Mouse (Mus musculus) spleen, postnatal 0 days (tissue): Measurements from ENCODE around the gene Zfp287. TPM values are rescaled to one million over a fixed set of nuclear protein-coding genes. Genes with fewer than 3 reads are reported as not detected.

Source experiments
- polyA plus RNA-seq: library from polyadenylated mRNA; unstranded; fragments of >200 nt; fragmentation: Nextera tagmentation; extraction: Ambion mirVana; gene quantifications from 2 replicates; pipeline ENCODE4 v1.2.1, GENCODE M21; 2015

The Zfp287 gene
- 1.5 and 1.7 TPM in 2 replicates for polyA plus RNA-seq

DNA sequence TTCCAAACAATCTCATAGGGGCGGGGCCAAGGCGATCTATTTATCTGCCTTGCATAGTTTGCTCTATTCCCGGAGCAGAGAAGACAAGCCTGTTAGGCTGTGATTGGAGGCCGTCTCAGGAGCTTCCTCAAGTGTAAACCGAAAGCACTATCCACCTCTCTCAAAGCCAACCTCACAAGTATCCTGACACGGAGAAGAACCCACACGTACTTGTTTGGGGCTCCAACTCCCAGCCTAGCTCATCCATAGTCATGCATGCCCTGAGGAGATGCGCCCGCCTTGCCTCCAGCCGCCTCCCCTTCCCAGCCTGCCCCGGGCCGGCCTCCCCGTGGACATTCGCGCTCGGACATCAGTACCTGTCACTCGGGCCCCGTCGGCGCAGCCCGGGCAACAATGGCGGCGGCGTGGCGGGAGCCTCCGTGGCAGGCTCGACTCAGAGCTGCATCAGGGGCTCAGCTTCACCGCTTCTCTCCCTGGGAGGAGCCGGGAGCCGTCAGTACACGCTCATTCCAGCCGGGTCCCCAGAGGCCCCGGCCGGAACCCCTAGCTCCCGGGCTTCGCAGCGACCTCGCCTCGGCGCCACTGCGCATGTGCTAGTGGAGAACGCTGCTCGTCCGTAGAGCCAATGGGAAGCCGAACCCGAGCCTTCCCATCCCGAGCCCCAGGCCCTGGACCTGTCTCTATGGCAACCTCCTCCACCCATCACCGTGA, at the start of gene Zfp287:
Gene Zfp287 (minus strand): TSS at position 595 of the 711 bp plus-strand sequence.

DNA sequence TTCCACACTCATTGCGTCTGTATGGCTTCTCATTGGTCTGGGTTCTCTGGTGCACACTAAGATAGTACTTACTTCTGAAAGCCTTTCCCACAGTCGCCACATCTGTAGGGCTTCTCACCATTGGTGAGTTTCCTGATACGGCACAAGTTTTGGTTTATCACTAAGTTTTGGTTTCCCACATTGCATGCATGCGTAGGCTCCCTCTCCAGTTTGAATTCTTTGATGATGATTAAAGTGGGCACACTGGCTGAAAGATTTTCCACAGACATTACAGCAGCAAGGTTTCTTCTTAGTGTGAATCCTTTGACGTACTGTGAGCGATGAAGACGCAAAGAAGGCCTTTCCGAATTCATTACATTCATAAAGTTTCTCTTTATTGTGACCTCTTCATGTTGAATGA, 21.1 kb upstream of the Zfp287 start, which contains the start of gene Gm10428:
Gene Gm10428 (plus strand): TSS at position 321 of the 400 bp plus-strand sequence.

Other genes with a start within 250 kb of the Zfp287 start
- gene Cenpv, start 192.6 kb downstream of the Zfp287 start, polyA plus RNA-seq, result 28.7 and 29.7 TPM in 2 replicates
- gene Ubb, start 180.7 kb downstream of the Zfp287 start, polyA plus RNA-seq, result 1,727 and 1,843 TPM in 2 replicates
- 12.1 and 13.7 TPM in 2 replicates for gene Trpv2, start 157.4 kb downstream of the Zfp287 start, polyA plus RNA-seq
- gene Lrrc75a, start 83.4 kb downstream of the Zfp287 start, polyA plus RNA-seq, result 4.4 and 5.0 TPM in 2 replicates
- 17.5 and 24.3 TPM in 2 replicates for gene Mmgt2, start 83.2 kb downstream of the Zfp287 start, polyA plus RNA-seq
- not detected in 2 replicates for gene Gm10428, start 21.2 kb upstream of the Zfp287 start, polyA plus RNA-seq
- 1.7 and 3.2 TPM in 2 replicates for gene Zfp286, start 57.6 kb upstream of the Zfp287 start, polyA plus RNA-seq
- gene Trim16, start 88.3 kb upstream of the Zfp287 start, polyA plus RNA-seq, result 2.7 and 3.0 TPM in 2 replicates
- gene Fbxw10, start 115.2 kb upstream of the Zfp287 start, polyA plus RNA-seq, result 0.29 and 0.41 TPM in 2 replicates
- gene Tvp23b, start 147.6 kb upstream of the Zfp287 start, polyA plus RNA-seq, result 30.9 and 37.4 TPM in 2 replicates
- not detected in 2 replicates for gene Cdrt4, start 219.3 kb upstream of the Zfp287 start, polyA plus RNA-seq